Mouse (Mus musculus): ENCODE data around the gene Usp32. TPM values are rescaled to one million over a fixed set of nuclear protein-coding genes. Genes with fewer than 3 reads are reported as not detected.

The Usp32 gene
- total and polyA plus RNA-seq, 3 experiments, result 4.0 to 24.5 (median 22.6) TPM

DNA sequence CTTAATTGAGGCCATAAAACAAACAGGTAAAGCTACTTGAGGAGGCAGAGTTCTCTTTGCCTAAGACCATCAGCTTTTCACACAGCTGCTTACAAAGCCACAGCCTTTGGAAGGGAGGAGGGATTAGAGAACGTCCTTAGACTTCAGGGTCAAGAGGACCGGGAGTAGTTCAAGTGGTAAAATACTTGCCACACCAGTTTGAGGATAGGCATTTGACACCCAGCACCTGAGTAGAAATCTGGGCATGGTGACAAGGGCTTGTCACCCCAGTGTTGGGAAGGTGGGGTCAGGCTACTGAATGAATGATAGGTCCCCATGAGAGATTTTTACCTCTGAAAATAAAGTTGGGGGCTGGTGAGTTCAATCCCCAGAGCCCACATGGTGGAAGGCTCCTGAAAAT, 187.3 kb downstream of the Usp32 start:
- Histone ChIP-seq H3K4me1 (ENCODE audit: control insufficient read depth, insufficient read depth, low read length) (no peaks in the 10 kb centered on the region), H3K36me3 (ENCODE audit: control insufficient read depth, insufficient read depth, low read length) (no peaks in the 10 kb centered on the region), H3K79me2 (replicated peaks; ENCODE audit: control insufficient read depth, insufficient read depth, low read length) (no peaks in the 10 kb centered on the region), H3K9ac (ENCODE audit: low read depth, low read length) (no peak overlapping the region), H3K27me3 (ENCODE audit: control insufficient read depth, insufficient read depth, low read length) (no peaks in the 10 kb centered on the region), H3K4me3 (no peak overlapping the region), H3K27ac (no peak overlapping the region)
- intact Hi-C loops (cut with DNase I), result no loop called here
- WGBS, result 51% methylated on average over 2 of the region's 2 CpGs
- TF ChIP-seq CTCF (IDR thresholded peaks at IDR 0.05), result no peak
- DNase-seq, result no peak

DNA sequence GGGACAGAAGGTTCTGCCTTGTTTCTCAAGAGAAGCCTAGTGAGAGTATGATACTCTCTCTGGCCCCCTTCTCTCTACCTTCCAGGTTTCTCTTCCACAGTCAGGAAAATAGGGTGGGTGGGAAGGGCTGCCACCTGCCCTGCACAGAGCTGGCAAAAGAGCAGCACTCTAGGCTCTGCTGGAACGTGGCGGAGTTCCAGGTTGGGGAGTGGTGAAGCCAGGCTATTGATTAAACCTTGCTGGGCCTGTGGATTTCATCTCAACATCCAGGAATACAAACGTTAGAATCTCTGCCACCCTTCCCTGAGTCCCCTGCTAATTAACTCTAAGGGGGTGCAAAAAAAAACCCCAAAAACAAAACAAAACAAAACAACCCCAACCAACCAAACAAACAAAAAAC, 191.4 kb downstream of the Usp32 start:
- H3K27ac ChIP-seq, result no peak overlapping the region
- no peak for DNase-seq
- no peak overlapping the region for H3K4me3 ChIP-seq
- no peaks in the 10 kb centered on the region for H3K4me1 ChIP-seq (ENCODE audit: control insufficient read depth, insufficient read depth, low read length)
- 33% methylated on average over 3 of the region's 3 CpGs for WGBS
- H3K36me3 ChIP-seq (ENCODE audit: control insufficient read depth, insufficient read depth, low read length), result no peaks in the 10 kb centered on the region
- TF ChIP-seq EP300 (IDR thresholded peaks at IDR 0.05; ENCODE audit: insufficient read depth, low read depth, low read length), result no peak
- TF ChIP-seq CTCF (IDR thresholded peaks at IDR 0.05), result no peak
- no peak for TF ChIP-seq POLR2A (IDR thresholded peaks at IDR 0.05; ENCODE audit: insufficient read depth, low read depth, low read length)
- intact Hi-C loops (cut with DNase I), result no loop called here
- H3K27me3 ChIP-seq (ENCODE audit: control insufficient read depth, insufficient read depth, low read length), result peaks cover 3% of the 10 kb centered on the region; the same call in 1 of the 2 replicates
- H3K9ac ChIP-seq (ENCODE audit: low read depth, low read length), result no peak overlapping the region
- no peaks in the 10 kb centered on the region for H3K79me2 ChIP-seq (replicated peaks; ENCODE audit: control insufficient read depth, insufficient read depth, low read length)

DNA sequence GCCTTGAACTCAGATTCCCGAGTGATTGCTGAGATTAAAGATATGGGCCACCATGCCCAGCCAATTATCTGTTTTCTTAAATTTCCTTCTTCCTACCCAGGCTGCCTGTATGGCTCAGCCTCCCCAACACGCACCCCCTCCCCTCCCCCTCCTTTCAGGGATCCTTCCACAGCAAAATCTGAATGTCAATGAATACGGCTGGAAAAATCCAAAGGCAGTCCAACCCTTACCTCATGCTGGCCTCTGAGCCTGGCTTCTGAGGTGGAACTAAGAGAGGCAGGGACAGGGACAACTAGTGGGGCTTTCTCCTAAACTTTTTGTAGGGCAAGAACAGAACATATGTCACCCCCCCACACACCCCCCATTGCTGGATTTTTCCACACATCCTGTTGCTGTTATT, 191.8 kb downstream of the Usp32 start:
- Histone ChIP-seq H3K27ac (no peak overlapping the region), H3K27me3 (ENCODE audit: control insufficient read depth, insufficient read depth, low read length) (peaks cover 3% of the 10 kb centered on the region; the same call in 1 of the 2 replicates), H3K9ac (ENCODE audit: low read depth, low read length) (no peak overlapping the region), H3K36me3 (ENCODE audit: control insufficient read depth, insufficient read depth, low read length) (no peaks in the 10 kb centered on the region), H3K4me1 (ENCODE audit: control insufficient read depth, insufficient read depth, low read length) (no peaks in the 10 kb centered on the region), H3K4me3 (no peak overlapping the region), H3K79me2 (replicated peaks; ENCODE audit: control insufficient read depth, insufficient read depth, low read length) (no peaks in the 10 kb centered on the region)
- WGBS, result 44% methylated on average over 3 of the region's 3 CpGs
- intact Hi-C loops (cut with DNase I), result no loop called here
- no peak for DNase-seq
- TF ChIP-seq POLR2A (IDR thresholded peaks at IDR 0.05; ENCODE audit: insufficient read depth, low read depth, low read length) (no peak), CTCF (IDR thresholded peaks at IDR 0.05) (no peak), EP300 (IDR thresholded peaks at IDR 0.05; ENCODE audit: insufficient read depth, low read depth, low read length) (no peak)

DNA sequence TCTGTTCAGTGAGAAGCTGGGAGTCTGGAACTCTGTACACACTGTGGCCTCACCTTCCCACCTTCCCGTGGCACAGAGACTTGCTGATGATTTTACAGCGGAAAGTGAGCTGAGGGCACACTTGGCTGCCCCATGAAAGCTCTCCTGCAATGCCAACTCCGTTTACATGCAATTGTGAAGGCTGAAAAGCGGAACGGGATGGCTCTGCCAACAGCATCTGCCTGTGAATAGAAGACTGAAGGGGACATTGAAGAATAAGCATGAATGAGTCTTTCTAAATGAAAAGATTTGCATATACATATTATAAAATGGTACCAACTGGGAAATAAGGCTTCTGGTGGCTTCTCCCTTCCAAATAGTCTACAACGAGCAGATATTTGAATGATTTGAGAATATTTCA, 192.8 kb downstream of the Usp32 start:
- Histone ChIP-seq H3K27ac (no peak overlapping the region), H3K9ac (ENCODE audit: low read depth, low read length) (no peak overlapping the region), H3K27me3 (ENCODE audit: control insufficient read depth, insufficient read depth, low read length) (peaks cover 3% of the 10 kb centered on the region; the same call in 1 of the 2 replicates), H3K4me3 (no peak overlapping the region), H3K4me1 (ENCODE audit: control insufficient read depth, insufficient read depth, low read length) (no peaks in the 10 kb centered on the region), H3K79me2 (replicated peaks; ENCODE audit: control insufficient read depth, insufficient read depth, low read length) (no peaks in the 10 kb centered on the region), H3K36me3 (ENCODE audit: control insufficient read depth, insufficient read depth, low read length) (no peaks in the 10 kb centered on the region)
- DNase-seq, result no peak
- no peak for TF ChIP-seq EP300 (IDR thresholded peaks at IDR 0.05; ENCODE audit: insufficient read depth, low read depth, low read length)
- 73% methylated on average over 6 of the region's 6 CpGs for WGBS
- intact Hi-C loops (cut with DNase I), result no loop called here

GRCm38 (mm10) chr11:84945841-84946240, 194.1 kb downstream of the Usp32 start:
- no peaks in the 10 kb centered on the region for H3K36me3 ChIP-seq (ENCODE audit: control insufficient read depth, insufficient read depth, low read length)
- no peaks in the 10 kb centered on the region for H3K79me2 ChIP-seq (replicated peaks; ENCODE audit: control insufficient read depth, insufficient read depth, low read length)
- DNase-seq, result no peak
- H3K9ac ChIP-seq (ENCODE audit: low read depth, low read length), result no peak overlapping the region
- H3K4me3 ChIP-seq, result no peak overlapping the region
- peaks cover 3% of the 10 kb centered on the region; the same call in 1 of the 2 replicates for H3K27me3 ChIP-seq (ENCODE audit: control insufficient read depth, insufficient read depth, low read length)
- H3K27ac ChIP-seq, result no peak overlapping the region
- intact Hi-C loops (cut with DNase I), result no loop called here
- 50% methylated on average over 3 of the region's 3 CpGs for WGBS
- TF ChIP-seq CTCF (IDR thresholded peaks at IDR 0.05), result no peak
- no peak for TF ChIP-seq POLR2A (IDR thresholded peaks at IDR 0.05; ENCODE audit: insufficient read depth, low read depth, low read length)
- no peak for TF ChIP-seq EP300 (IDR thresholded peaks at IDR 0.05; ENCODE audit: insufficient read depth, low read depth, low read length)
- no peaks in the 10 kb centered on the region for H3K4me1 ChIP-seq (ENCODE audit: control insufficient read depth, insufficient read depth, low read length)

DNA sequence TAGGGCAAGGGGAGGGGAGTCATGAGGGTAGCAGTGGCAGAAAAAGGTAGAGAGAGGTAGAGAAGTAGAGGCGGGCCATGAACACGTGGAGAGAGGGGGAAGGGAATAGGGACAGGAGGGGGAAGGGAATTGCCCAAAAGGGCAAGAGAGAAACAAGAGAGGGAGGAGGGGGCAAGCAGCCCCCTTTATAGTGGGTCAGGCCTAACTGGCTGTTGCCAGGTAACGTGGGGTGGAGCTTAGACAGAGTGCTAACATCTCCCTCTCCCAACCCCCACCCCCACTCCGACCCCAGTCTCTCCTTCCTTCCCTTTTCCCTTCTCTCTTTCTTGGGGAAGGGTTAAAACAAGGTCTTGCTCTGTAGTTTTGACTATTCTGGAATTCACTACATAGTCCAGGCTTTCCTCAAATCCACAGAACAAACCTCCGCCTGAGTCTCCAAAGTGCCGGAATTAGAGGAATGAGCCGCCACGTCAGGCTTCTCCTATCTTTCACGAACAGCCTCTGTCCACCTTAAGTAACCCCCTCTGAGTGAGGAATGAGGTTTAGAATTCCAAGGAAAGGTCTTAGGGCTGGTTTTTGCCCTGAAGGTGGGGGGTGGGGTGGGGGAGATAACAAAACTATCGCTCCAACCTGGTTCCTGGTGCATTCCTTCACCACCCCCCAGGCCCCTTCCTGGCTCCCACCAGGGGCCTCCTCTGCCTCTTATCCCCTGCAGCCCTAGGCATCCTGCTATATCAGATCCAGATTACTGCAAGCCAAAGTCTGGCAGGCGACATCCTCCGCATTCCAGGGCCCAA, 195.1 kb downstream of the Usp32 start:
- Histone ChIP-seq H3K4me3 (no peak overlapping the region), H3K36me3 (ENCODE audit: control insufficient read depth, insufficient read depth, low read length) (no peaks in the 10 kb centered on the region), H3K27me3 (ENCODE audit: control insufficient read depth, insufficient read depth, low read length) (peaks cover 3% of the 10 kb centered on the region; the same call in 1 of the 2 replicates), H3K27ac (no peak overlapping the region), H3K9ac (ENCODE audit: low read depth, low read length) (no peak overlapping the region), H3K4me1 (ENCODE audit: control insufficient read depth, insufficient read depth, low read length) (no peaks in the 10 kb centered on the region), H3K79me2 (replicated peaks; ENCODE audit: control insufficient read depth, insufficient read depth, low read length) (no peaks in the 10 kb centered on the region)
- TF ChIP-seq CTCF (IDR thresholded peaks at IDR 0.05) (no peak), POLR2A (IDR thresholded peaks at IDR 0.05; ENCODE audit: insufficient read depth, low read depth, low read length) (no peak), EP300 (IDR thresholded peaks at IDR 0.05; ENCODE audit: insufficient read depth, low read depth, low read length) (no peak)
- intact Hi-C loops (cut with DNase I), result no loop called here
- DNase-seq, result no peak
- 6% methylated on average over 12 of the region's 12 CpGs for WGBS

Data from heart, adult 2 months (tissue).